Mouse (Mus musculus): ENCODE data around the gene Zcchc18.

DNA sequence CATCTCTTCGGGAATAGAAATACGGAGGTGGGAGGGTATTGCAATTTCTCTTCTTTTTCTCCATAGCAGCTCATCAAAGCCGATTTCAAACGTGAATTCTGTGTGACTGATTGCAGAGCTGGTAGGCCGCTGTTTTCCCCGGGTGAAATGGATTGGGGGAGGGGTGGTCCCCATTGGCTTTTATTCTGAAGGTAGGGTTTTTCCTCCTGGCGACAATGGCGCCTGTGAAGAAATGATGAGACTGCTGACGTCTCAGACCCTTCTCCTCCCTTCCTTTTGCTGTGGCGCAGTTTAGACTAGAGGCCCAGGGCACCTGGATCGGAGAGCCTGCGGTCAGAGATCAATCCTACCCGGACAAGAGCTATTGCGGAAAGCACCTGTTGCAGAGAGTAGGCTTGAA is 686 bp downstream of the Zcchc18 start:
- TF ChIP-seq POLR2A (IDR thresholded peaks at IDR 0.05; ENCODE audit: low read depth, low read length) (no peak), CTCF (IDR thresholded peaks at IDR 0.05; ENCODE audit: extremely low read depth, insufficient read length, insufficient replicate concordance, low read depth, low read length) (no peak)

All from small intestine, adult 2 months (tissue).